Mouse (Mus musculus) MEL-GATA-1-ER (cell line): ENCODE data around the gene Cnn3.

ENCODE experiments used
- DNase-seq: peaks from one replicate; pipeline ENCODE4 v3.0.0-alpha.2; 2012; ENCODE audit warnings: low read depth; ENCODE audit errors: extremely low read depth

The Cnn3 gene

DNA sequence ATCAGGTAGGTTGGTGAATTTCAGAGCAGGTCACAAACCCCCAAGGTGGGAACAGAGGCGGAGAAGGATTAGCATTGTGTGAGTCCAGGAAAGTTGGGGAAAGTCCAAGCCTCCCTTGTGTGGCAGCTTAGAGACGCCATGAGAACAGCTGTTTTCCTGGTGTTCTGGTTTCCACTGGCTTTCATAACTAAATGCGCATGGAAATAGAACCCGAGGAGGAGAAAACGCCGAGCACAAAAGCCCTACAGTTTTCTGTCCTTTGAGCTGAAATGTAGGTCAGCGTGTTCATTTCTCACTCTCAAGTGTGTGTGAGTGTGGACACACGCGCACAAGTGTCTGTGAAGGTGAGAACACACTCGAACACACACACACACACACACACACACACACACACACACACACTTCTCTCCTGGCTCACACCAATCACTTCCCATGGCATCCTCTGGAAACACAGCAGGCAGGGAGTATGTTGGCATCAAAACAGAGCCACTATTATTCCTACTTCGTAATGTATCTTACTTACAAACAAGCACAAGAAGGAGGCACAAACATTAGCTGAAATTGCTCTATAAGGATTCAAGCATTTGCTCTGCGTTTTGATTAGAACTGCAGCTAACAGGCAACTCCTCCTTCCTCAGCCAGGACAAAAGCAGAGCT lies 63.3 kb downstream of the Cnn3 start:
- DNase-seq: no peak

DNA sequence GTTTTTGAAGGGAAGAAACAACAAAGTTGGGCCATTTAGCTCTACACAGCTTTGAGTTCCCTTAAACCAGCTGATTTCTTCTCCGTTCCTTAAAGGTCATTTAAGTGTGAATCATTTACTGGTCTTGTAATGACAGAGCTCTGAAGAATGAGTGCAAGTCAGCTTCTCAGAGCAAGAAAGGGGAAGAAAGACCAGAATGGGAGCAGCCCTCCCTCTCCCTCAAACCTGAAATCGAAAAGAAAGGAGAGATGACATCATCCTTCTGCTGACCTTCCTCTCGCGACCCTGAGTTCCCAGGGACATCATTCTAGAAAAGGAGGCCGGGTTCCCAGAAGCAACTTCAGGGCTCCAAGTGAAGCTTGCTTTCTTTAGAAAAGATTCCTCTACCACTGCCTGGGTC lies 64.6 kb downstream of the Cnn3 start:
- no peak for DNase-seq

DNA sequence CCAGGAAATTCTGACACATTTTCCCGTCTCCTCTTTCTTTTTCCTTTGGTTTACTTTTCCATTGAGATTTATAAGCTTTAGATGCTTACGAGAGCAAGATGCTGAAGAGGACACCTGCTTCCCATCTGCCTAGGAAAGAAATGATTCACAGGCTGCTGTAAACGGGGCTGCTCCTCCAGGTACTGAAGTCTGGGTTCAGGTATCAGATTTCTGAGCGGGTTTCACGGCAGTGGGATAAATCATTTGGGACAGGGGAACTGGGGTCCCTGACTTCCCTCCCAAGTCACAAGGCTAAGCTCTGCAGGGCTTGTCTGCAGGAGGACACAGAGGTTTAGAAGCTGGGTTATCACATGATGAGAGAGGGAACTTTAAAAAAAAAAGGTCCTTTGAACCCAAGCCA lies 65.7 kb downstream of the Cnn3 start:
- no peak for DNase-seq

DNA sequence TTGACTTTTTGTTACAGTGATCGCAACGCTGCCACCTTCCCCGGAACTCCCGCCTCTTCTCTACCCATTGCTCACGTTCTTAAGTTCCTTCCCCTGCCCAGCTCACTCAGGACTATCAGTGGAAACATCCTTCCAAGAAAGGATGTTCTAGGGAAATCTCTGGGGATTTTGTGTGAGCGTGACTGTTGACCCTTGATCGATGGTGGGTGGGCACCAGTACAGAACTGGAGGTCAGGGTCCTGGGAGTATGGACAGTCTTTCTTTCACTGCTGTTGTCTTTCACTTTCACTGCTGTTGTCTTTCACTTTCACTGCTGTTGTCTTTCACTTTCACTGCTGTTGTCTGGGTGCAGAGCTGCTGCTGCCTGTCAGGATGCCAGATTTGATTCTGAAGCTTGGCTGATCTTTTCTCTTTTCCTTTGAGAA lies 67.7 kb downstream of the Cnn3 start:
- DNase-seq: no peak

DNA sequence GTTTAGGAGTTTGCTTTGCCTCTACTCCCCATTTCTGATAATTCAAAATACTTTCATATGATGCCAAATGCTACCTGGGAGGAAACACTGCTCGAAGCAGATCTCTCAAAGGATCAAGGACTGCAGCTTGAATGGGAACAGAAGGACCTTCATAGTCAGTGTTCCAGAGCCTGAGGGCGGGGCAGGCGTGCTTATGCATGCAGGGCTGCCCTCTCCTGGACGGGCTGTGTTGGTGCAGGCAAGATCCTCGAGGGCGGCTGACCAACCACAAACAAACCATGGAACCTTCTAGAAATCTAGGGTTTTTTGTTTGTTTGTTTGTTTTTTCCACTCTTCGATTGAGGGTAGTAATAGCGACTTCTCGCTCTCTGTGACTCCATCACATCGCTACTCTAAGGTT lies 73.9 kb downstream of the Cnn3 start:
- no peak for DNase-seq

DNA sequence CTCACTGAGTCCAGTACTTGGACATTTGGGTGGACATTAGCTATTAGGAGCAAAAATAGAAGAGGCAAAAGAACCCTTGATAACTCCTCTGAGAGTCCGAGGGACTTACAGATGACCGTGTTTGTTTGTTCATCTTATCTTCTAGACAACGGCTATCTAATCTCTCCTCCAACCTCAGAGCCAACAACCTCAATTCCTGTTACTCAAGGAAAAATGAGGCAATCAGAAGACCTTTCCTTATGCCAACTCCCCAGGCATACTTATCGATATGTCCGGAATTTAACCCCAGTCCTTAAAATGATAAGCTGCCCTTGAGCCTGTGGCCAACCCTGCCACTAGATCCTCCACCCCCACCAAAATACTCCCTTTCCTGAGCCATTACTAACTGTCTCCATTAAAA lies 74.4 kb downstream of the Cnn3 start:
- no peak for DNase-seq

DNA sequence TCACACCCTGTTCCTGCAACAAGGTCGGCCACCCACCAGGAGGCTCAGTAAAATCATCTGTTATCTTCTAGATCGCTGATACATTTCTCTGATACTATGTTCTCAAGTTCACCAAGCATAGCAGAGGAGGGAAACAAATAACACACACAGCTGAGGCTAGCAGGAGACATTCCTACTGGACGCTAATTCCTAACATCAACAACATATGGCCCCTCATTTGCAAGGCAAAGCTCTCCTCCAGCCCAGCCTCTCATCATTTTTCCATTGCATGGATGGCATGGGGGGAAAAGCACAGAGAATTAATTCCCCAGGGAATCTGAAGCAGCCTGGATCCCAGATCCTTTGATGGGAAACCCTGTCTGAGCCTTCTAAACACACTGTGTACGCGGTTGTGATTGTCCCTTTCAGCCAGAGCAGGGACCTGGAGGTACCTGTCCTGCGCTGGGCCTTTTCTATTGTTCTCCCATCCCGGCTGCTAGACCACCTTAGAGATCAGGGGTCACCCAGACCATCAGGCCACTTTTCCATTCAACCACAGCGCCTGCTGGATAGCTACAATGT lies 78.7 kb downstream of the Cnn3 start:
- no peak for DNase-seq

DNA sequence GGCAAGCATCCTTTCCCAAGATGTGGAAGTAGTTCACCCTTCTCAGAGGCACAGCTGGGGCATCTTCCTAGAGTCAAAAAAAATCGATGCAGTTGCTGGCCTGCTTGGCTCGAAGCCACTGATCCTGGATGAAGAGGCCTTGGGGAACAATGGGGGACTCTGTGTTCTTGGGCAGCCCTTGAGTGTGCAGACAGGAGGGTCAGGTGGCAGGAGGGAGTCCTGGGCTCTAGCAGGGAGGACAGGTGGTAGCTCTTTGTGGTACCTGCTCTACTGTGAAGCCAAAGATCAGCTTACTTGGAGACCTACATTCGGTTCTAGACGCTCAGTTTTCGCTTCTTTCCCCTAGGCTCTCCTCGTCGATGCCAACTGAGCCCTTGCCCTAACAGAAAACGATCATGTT lies 79.9 kb downstream of the Cnn3 start:
- no peak for DNase-seq

DNA sequence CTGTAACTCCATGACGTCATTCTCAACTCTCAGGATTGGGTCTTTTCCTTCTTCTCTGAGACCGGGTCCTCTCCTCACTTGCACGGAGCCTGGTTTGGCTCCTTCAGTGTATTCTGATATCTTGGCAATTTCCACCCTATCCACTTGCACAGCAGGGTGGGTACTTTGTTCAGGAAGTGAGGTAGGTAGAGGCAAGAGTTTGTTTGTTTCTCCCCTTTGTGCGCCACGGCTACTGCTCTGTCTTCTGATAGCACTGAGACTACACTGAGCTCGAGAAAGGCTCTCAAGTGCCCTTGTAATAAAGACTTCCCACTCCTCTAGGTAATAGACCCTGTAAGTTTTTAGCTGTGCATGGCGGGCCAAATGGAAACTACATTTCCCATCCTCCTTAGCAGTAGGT lies 80.5 kb downstream of the Cnn3 start:
- no peak for DNase-seq

DNA sequence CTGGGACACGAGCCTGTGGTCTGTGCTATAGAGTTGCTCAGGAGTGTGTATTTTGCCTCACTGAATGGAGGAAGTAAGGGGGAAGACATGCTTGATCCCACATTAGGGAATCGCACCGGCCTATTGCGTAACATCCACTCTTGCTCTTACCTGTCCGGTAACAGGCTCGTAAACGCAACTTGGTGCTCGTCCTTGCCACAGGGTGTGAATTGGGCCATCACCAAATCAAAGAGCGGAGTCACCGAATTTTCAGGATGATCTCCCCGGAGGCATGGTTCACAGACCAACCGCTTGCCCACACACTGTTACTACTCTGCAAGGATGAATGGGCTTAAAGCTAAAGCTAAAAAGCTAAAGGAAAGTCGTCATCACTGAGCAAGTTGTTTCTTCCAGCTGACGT lies 81.4 kb downstream of the Cnn3 start:
- DNase-seq: no peak
